Mouse (Mus musculus) erythroblast, embryonic 14.5 days (primary cell): ENCODE data around the gene Pde4d.

ENCODE experiments used
- GATA1 ChIP-seq: IDR thresholded peaks from 2 replicates; pipeline ENCODE4 v1.6.1; 2012; ENCODE audit warnings: low read length, inconsistent platforms, mixed read lengths
- TAL1 ChIP-seq: IDR thresholded peaks from 3 replicates; pipeline ENCODE4 v1.6.1; 2012; ENCODE audit warnings: low read length, inconsistent platforms, mixed read lengths

GRCm38 (mm10) chr13:108692883-108693550 is 243.3 kb downstream of the Pde4d start:
- no peak for TF ChIP-seq GATA1
- no peak for TF ChIP-seq TAL1
